Mouse (Mus musculus): ENCODE results near the gene 4930442H23Rik. TPM values are rescaled to one million over a fixed set of nuclear protein-coding genes. Genes with fewer than 3 reads are reported as not detected.

4930442H23Rik gene
- 0.28 TPM for polyA plus RNA-seq (2014; fragmentation: Illumina TruSeq; extraction: RNeasy Lipid Tissue Mini Kit (QIAGEN cat#74804); ENCODE audit: low read depth, low replicate concordance)

GRCm38 (mm10) chr10:81183805-81184204, at the start of gene 4930442H23Rik:
Gene 4930442H23Rik (minus strand): TSS chr10:81183849.

DNA sequence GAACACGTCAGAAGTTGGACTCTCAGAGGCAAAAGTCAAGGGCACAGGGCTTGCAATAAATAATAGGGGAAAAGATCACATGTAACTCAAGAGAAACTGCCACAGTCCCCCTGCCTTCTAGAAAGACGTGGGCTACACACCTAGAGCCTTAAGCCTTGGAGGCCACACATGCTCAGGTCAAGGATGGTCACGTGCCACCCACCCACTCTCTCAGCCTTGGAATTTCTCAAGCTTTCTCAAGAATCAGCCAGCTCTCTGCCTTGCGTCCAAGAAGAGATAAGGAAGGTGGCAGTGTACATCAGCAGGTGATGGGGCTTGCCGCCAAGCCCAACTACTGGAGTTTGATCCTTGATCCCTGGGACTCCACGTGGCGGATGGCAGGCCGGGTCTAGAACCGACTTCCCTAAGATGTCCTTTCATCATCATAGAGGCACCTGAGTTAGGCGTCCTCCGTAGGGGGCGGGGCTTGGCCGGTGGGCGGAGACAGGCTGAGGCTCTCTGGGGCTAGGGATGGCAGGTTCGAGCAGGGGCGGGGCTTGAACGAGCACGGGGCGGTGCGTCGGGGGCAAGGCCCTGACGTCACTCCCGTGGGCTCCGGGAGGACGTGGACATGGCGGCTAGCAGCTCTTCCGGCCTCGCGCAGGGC, 49.1 kb upstream of the 4930442H23Rik start, which contains the start of gene Zfr2:
Gene Zfr2, plus strand, starts transcription at position 576 of the 646 bp plus-strand sequence.

GRCm38 (mm10) chr10:81230438-81231332, 47.0 kb upstream of the 4930442H23Rik start, which contains the start of gene Atcay:
Gene Atcay (minus strand): TSS chr10:81230833.

DNA sequence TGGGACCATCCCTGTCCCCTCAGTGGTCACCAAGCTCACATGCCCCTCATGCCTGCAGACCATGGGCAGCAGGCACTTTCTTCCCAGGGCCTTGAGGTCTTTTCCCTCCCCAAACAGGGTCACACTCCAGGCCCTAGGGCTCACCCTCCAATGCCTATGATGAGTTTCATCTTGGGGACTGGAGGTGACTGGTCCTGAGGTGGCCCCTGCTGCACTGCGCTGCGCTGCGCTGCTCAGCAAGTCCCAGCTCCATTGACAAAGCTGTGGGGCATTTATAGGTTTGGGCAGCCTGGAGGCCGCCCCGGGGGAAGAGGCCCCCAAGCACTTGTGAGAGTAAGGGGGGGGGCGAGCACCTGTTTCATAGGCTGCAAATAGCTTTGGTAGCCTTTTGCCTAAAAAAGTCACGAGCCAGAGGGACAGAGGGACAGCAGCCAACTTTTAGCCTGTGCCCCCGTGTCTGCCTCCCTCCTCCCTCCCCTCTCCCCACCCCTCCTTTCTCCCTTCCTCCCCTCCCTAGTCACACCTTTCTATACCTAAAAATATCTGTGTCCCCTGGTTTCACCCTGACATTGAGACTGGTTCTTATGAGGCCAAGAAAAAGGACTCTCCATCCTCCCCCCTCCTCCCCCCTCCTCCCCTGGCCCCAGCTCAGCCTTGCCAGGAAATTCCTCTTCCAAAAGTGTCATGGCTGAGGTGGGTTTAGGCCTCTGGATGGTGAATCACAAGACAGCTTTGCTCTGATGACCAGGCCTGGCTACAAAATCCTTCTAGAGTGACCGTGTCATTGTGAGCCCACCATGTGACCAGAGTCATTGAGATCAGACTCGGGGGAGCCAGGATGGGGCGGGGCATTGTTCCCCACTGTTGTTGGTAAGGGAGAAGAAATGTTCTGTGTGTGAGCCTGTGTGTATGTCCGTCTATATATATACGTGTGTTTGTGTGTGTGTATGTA, 18.4 kb upstream of the 4930442H23Rik start, which contains the start of gene Nmrk2:
Gene Nmrk2, minus strand, starts transcription at position 245 of the 952 bp plus-strand sequence.

GRCm38 (mm10) chr10:81182336-81183333, 1.0 kb downstream of the 4930442H23Rik start, which contains the start of gene Dapk3:
Gene Dapk3 (plus strand): TSS chr10:81183005.

GRCm38 (mm10) chr10:81176466-81177271, 7.0 kb downstream of the 4930442H23Rik start, which contains the start of gene Eef2:
Gene Eef2 (plus strand): TSS chr10:81176631.

GRCm38 (mm10) chr10:81167200-81168086, 16.2 kb downstream of the 4930442H23Rik start, which contains the start of gene Pias4:
Gene Pias4 (minus strand): TSS chr10:81167923.

DNA sequence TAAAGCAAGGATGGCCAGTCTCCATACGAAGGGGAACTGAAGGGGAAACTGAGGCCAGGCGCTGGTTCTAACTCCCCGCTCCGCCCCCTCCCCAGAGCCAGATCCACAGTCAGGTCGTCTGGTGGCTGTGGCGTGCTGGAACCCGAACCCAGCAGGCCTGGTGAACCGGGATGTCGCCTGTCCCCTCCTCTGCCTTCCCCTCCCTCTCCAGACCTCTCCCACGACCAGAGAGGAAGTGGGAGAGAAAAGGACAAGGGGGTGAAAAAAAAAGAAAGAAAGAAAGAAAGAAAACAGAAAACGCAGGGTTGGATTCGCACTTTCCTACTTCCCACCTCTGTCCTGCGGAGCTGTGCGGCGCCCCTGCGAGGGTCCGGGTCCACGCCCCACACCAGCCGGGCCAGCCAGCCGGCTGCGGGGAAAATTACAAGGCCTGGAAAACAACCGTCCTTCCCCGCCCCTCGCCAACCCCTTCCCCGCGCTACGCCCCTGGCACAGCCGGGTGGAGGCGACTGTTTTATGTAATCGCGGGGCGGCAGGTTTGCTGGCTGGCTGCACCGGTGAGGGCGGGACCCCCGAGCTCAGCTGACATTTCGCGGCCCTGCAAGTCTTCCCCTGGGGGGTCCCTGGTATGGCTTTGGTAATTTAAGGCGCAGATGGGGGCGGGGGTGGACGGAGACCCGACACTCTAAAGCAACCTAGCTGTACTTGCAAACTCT, 48.5 kb downstream of the 4930442H23Rik start, which contains the start of gene Zbtb7a:
Gene Zbtb7a, plus strand, starts transcription at position 255 of the 716 bp plus-strand sequence.

Other genes with a start within 250 kb of the 4930442H23Rik start
- 0.27 TPM for gene Gng7, start 168.9 kb downstream of the 4930442H23Rik start, polyA plus RNA-seq (2014; fragmentation: Illumina TruSeq; extraction: RNeasy Lipid Tissue Mini Kit (QIAGEN cat#74804); ENCODE audit: low read depth, low replicate concordance)
- gene Diras1, start 158.2 kb downstream of the 4930442H23Rik start, polyA plus RNA-seq (2014; fragmentation: Illumina TruSeq; extraction: RNeasy Lipid Tissue Mini Kit (QIAGEN cat#74804); ENCODE audit: low read depth, low replicate concordance) = 0.17 TPM
- 0.71 TPM for gene Slc39a3, start 146.4 kb downstream of the 4930442H23Rik start, polyA plus RNA-seq (2014; fragmentation: Illumina TruSeq; extraction: RNeasy Lipid Tissue Mini Kit (QIAGEN cat#74804); ENCODE audit: low read depth, low replicate concordance)
- gene Sgta, start 123.7 kb downstream of the 4930442H23Rik start, polyA plus RNA-seq (2014; fragmentation: Illumina TruSeq; extraction: RNeasy Lipid Tissue Mini Kit (QIAGEN cat#74804); ENCODE audit: low read depth, low replicate concordance) = 3.3 TPM
- 3.0 TPM for gene Thop1, start 113.8 kb downstream of the 4930442H23Rik start, polyA plus RNA-seq (2014; fragmentation: Illumina TruSeq; extraction: RNeasy Lipid Tissue Mini Kit (QIAGEN cat#74804); ENCODE audit: low read depth, low replicate concordance)
- gene Creb3l3, start 85.0 kb downstream of the 4930442H23Rik start, polyA plus RNA-seq (2014; fragmentation: Illumina TruSeq; extraction: RNeasy Lipid Tissue Mini Kit (QIAGEN cat#74804); ENCODE audit: low read depth, low replicate concordance) = 0.08 TPM
- 3.2 TPM for gene Map2k2, start 77.9 kb downstream of the 4930442H23Rik start, polyA plus RNA-seq (2014; fragmentation: Illumina TruSeq; extraction: RNeasy Lipid Tissue Mini Kit (QIAGEN cat#74804); ENCODE audit: low read depth, low replicate concordance)
- 1.8 TPM for gene Zbtb7a, start 48.6 kb downstream of the 4930442H23Rik start, polyA plus RNA-seq (2014; fragmentation: Illumina TruSeq; extraction: RNeasy Lipid Tissue Mini Kit (QIAGEN cat#74804); ENCODE audit: low read depth, low replicate concordance)
- 0.78 TPM for gene Pias4, start 15.9 kb downstream of the 4930442H23Rik start, polyA plus RNA-seq (2014; fragmentation: Illumina TruSeq; extraction: RNeasy Lipid Tissue Mini Kit (QIAGEN cat#74804); ENCODE audit: low read depth, low replicate concordance)
- 18.1 TPM for gene Eef2, start 7.2 kb downstream of the 4930442H23Rik start, polyA plus RNA-seq (2014; fragmentation: Illumina TruSeq; extraction: RNeasy Lipid Tissue Mini Kit (QIAGEN cat#74804); ENCODE audit: low read depth, low replicate concordance)
- gene Dapk3, start 844 bp downstream of the 4930442H23Rik start, polyA plus RNA-seq (2014; fragmentation: Illumina TruSeq; extraction: RNeasy Lipid Tissue Mini Kit (QIAGEN cat#74804); ENCODE audit: low read depth, low replicate concordance) = not detected
- not detected for gene Nmrk2, start 18.2 kb upstream of the 4930442H23Rik start, polyA plus RNA-seq (2014; fragmentation: Illumina TruSeq; extraction: RNeasy Lipid Tissue Mini Kit (QIAGEN cat#74804); ENCODE audit: low read depth, low replicate concordance)
- 0.06 TPM for gene Atcay, start 47.0 kb upstream of the 4930442H23Rik start, polyA plus RNA-seq (2014; fragmentation: Illumina TruSeq; extraction: RNeasy Lipid Tissue Mini Kit (QIAGEN cat#74804); ENCODE audit: low read depth, low replicate concordance)
- gene Zfr2, start 49.3 kb upstream of the 4930442H23Rik start, polyA plus RNA-seq (2014; fragmentation: Illumina TruSeq; extraction: RNeasy Lipid Tissue Mini Kit (QIAGEN cat#74804); ENCODE audit: low read depth, low replicate concordance) = 0.76 TPM
- not detected for gene Matk, start 69.1 kb upstream of the 4930442H23Rik start, polyA plus RNA-seq (2014; fragmentation: Illumina TruSeq; extraction: RNeasy Lipid Tissue Mini Kit (QIAGEN cat#74804); ENCODE audit: low read depth, low replicate concordance)
- gene Mrpl54, start 83.1 kb upstream of the 4930442H23Rik start, polyA plus RNA-seq (2014; fragmentation: Illumina TruSeq; extraction: RNeasy Lipid Tissue Mini Kit (QIAGEN cat#74804); ENCODE audit: low read depth, low replicate concordance) = 6.4 TPM
- gene Apba3, start 83.1 kb upstream of the 4930442H23Rik start, polyA plus RNA-seq (2014; fragmentation: Illumina TruSeq; extraction: RNeasy Lipid Tissue Mini Kit (QIAGEN cat#74804); ENCODE audit: low read depth, low replicate concordance) = 4.4 TPM
- gene Tjp3, start 107.7 kb upstream of the 4930442H23Rik start, polyA plus RNA-seq (2014; fragmentation: Illumina TruSeq; extraction: RNeasy Lipid Tissue Mini Kit (QIAGEN cat#74804); ENCODE audit: low read depth, low replicate concordance) = not detected
- gene Pip5k1c, start 109.1 kb upstream of the 4930442H23Rik start, polyA plus RNA-seq (2014; fragmentation: Illumina TruSeq; extraction: RNeasy Lipid Tissue Mini Kit (QIAGEN cat#74804); ENCODE audit: low read depth, low replicate concordance) = 0.67 TPM
- gene Cactin, start 137.3 kb upstream of the 4930442H23Rik start, polyA plus RNA-seq (2014; fragmentation: Illumina TruSeq; extraction: RNeasy Lipid Tissue Mini Kit (QIAGEN cat#74804); ENCODE audit: low read depth, low replicate concordance) = 0.14 TPM
- gene Tbxa2r, start 144.9 kb upstream of the 4930442H23Rik start, polyA plus RNA-seq (2014; fragmentation: Illumina TruSeq; extraction: RNeasy Lipid Tissue Mini Kit (QIAGEN cat#74804); ENCODE audit: low read depth, low replicate concordance) = not detected
- 0.11 TPM for gene Gipc3, start 159.4 kb upstream of the 4930442H23Rik start, polyA plus RNA-seq (2014; fragmentation: Illumina TruSeq; extraction: RNeasy Lipid Tissue Mini Kit (QIAGEN cat#74804); ENCODE audit: low read depth, low replicate concordance)
- 2.9 TPM for gene Hmg20b, start 166.6 kb upstream of the 4930442H23Rik start, polyA plus RNA-seq (2014; fragmentation: Illumina TruSeq; extraction: RNeasy Lipid Tissue Mini Kit (QIAGEN cat#74804); ENCODE audit: low read depth, low replicate concordance)
- gene Mfsd12, start 173.6 kb upstream of the 4930442H23Rik start, polyA plus RNA-seq (2014; fragmentation: Illumina TruSeq; extraction: RNeasy Lipid Tissue Mini Kit (QIAGEN cat#74804); ENCODE audit: low read depth, low replicate concordance) = 0.90 TPM
- not detected for gene 4930404N11Rik, start 182.0 kb upstream of the 4930442H23Rik start, polyA plus RNA-seq (2014; fragmentation: Illumina TruSeq; extraction: RNeasy Lipid Tissue Mini Kit (QIAGEN cat#74804); ENCODE audit: low read depth, low replicate concordance)
- 1.1 TPM for gene Fzr1, start 194.7 kb upstream of the 4930442H23Rik start, polyA plus RNA-seq (2014; fragmentation: Illumina TruSeq; extraction: RNeasy Lipid Tissue Mini Kit (QIAGEN cat#74804); ENCODE audit: low read depth, low replicate concordance)
- gene Dohh, start 200.6 kb upstream of the 4930442H23Rik start, polyA plus RNA-seq (2014; fragmentation: Illumina TruSeq; extraction: RNeasy Lipid Tissue Mini Kit (QIAGEN cat#74804); ENCODE audit: low read depth, low replicate concordance) = not detected
- 0.20 TPM for gene Gm48551, start 200.6 kb upstream of the 4930442H23Rik start, polyA plus RNA-seq (2014; fragmentation: Illumina TruSeq; extraction: RNeasy Lipid Tissue Mini Kit (QIAGEN cat#74804); ENCODE audit: low read depth, low replicate concordance)
- gene Gm48552, start 205.2 kb upstream of the 4930442H23Rik start, polyA plus RNA-seq (2014; fragmentation: Illumina TruSeq; extraction: RNeasy Lipid Tissue Mini Kit (QIAGEN cat#74804); ENCODE audit: low read depth, low replicate concordance) = not detected
- 273 TPM for gene Smim24, start 209.2 kb upstream of the 4930442H23Rik start, polyA plus RNA-seq (2014; fragmentation: Illumina TruSeq; extraction: RNeasy Lipid Tissue Mini Kit (QIAGEN cat#74804); ENCODE audit: low read depth, low replicate concordance)

All from testis, adult 10 weeks (tissue).